Mouse (Mus musculus) WW6 (cell line): ENCODE data around the gene Tmem254b.
"Not testable (repeated sequence)": the region's sequence is repeated elsewhere in the genome, so short reads cannot be mapped to it uniquely, and the experiment has no call there.

ENCODE experiments used
- DNase-seq: peaks from one replicate; pipeline ENCODE4 v3.0.0-alpha.2; 2013; ENCODE audit warnings: low read depth, low spot score

Gene Tmem254b

GRCm38 (mm10) chr14:26206926-26207247 is at the start of gene Tmem254b:
TSS of gene Tmem254b (minus strand) at chr14:26207041.
- DNase-seq, result not testable (repeated sequence)

GRCm38 (mm10) chr14:26237183-26237582 is 30.3 kb upstream of the Tmem254b start:
- DNase-seq, result not testable (repeated sequence)

GRCm38 (mm10) chr14:26216233-26217000 is 9.6 kb upstream of the Tmem254b start:
- DNase-seq, result not testable (repeated sequence)

GRCm38 (mm10) chr14:26206197-26206925 is 480 bp downstream of the Tmem254b start:
- DNase-seq, result not testable (repeated sequence)

GRCm38 (mm10) chr14:26197851-26198250 is 9.0 kb downstream of the Tmem254b start:
- DNase-seq, result not testable (repeated sequence)

- not testable (repeated sequence) for DNase-seq
Observed at GRCm38 (mm10) chr14:26188361-26188760, 18.5 kb downstream of the Tmem254b start.

GRCm38 (mm10) chr14:26186638-26187037 is 20.2 kb downstream of the Tmem254b start:
- DNase-seq, result not testable (repeated sequence)

GRCm38 (mm10) chr14:26182380-26182779 is 24.5 kb downstream of the Tmem254b start, which contains the start of gene Plac9b:
TSS of gene Plac9b (minus strand) at chr14:26182480.
- not testable (repeated sequence) for DNase-seq

GRCm38 (mm10) chr14:26181660-26182059 is 25.2 kb downstream of the Tmem254b start:
- DNase-seq, result not testable (repeated sequence)

- DNase-seq, result not testable (repeated sequence)
Observed at GRCm38 (mm10) chr14:26175028-26175427, 31.8 kb downstream of the Tmem254b start.

GRCm38 (mm10) chr14:26173955-26174354 is 32.9 kb downstream of the Tmem254b start:
- not testable (repeated sequence) for DNase-seq

- DNase-seq, result not testable (repeated sequence)
Observed at GRCm38 (mm10) chr14:26165266-26165665, 41.6 kb downstream of the Tmem254b start.

- DNase-seq, result not testable (repeated sequence)
Observed at GRCm38 (mm10) chr14:26162423-26162822, 44.4 kb downstream of the Tmem254b start.

GRCm38 (mm10) chr14:26161156-26161555 is 45.7 kb downstream of the Tmem254b start:
- not testable (repeated sequence) for DNase-seq

GRCm38 (mm10) chr14:26156032-26156431 is 50.8 kb downstream of the Tmem254b start:
- DNase-seq, result not testable (repeated sequence)
